Mouse (Mus musculus): ENCODE measurements around the gene Cdc26. TPM values are rescaled to one million over a fixed set of nuclear protein-coding genes. Genes with fewer than 3 reads are reported as not detected.

Cdc26 gene
- total RNA-seq (2021): 10 to 100 TPM; 40.2 to 45.3 TPM
- long read RNA-seq, experiment 1, transcript Cdc26-201 (4 exons, 819 nt): major isoform, 54 of 66 reads
- long read RNA-seq, experiment 1, partial matches to known transcripts: 0 of 66 reads
- long read RNA-seq, experiment 1, other reads (novel, unspliced or antisense): 9 of 66 reads
- long read RNA-seq, experiment 2, transcript Cdc26-202 (3 exons, 654 nt): minor isoform, 8 of 79 reads
- long read RNA-seq, experiment 2, transcript Cdc26-201 (4 exons, 819 nt): major isoform, 58 of 79 reads
- long read RNA-seq, experiment 2, partial matches to known transcripts: 1 of 79 reads
- long read RNA-seq, experiment 2, other reads (novel, unspliced or antisense): 12 of 79 reads

GRCm38 (mm10) chr4:62408601-62409282, at the start of gene Cdc26, which contains the start of gene Prpf4:
Gene Cdc26, minus strand, starts transcription at chr4:62408642.
Gene Prpf4, plus strand, starts transcription at chr4:62408797.
- DNase-seq: peak; percentile 95 to 96
- intact Hi-C loops (cut with DNase I): loop anchor here (5.0 kb wide), 1 partner anchor 66 kb away; no protein-coding TSS in a partner anchor

GRCm38 (mm10) chr4:62454995-62455394, 46.6 kb upstream of the Cdc26 start:
- intact Hi-C loops (cut with DNase I): loop anchor here (5.0 kb wide), 1 partner anchor 42 kb away; no protein-coding TSS in a partner anchor
- no peak for DNase-seq

DNA sequence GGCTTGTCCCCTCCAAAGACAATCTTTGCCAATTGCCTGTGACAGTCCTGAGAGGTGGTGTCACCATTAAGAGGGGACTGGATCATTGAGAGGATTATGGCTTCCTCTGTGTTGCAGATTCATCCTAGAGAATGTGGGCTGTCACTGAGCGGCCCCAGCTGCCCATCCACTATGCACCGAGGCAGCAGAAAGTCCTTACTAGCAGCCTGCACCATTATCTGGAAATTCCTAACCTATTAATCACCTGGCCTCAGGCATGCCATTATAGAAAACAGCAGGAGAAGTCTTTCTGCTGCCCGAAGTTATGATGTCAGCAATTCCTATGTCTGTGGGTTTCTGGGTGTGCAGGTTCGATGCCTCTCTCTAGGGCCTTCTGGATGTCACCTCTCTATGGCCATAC, 32.5 kb upstream of the Cdc26 start:
- intact Hi-C loops (cut with DNase I): no loop called here
- no peak for DNase-seq

DNA sequence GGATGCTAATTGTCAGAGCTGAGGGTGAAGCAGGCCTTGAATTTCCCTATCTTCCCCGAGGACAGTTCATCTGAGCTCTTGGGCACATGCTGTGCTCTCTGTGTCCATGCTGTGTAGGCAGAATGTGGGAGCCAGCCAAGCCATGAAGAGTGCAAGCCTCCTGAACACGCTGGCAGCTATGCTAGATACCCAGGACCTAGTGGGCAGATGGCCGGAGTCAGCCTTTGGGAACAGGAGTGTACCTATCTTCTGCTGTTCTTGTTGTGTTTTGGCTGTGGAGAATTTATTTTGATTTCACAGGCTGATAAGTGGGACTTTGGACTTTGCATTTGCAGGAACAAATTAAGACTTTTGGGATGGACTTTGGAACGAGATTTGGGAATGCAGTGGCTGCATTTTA, 32.1 kb upstream of the Cdc26 start:
- intact Hi-C loops (cut with DNase I): no loop called here
- DNase-seq: no peak

DNA sequence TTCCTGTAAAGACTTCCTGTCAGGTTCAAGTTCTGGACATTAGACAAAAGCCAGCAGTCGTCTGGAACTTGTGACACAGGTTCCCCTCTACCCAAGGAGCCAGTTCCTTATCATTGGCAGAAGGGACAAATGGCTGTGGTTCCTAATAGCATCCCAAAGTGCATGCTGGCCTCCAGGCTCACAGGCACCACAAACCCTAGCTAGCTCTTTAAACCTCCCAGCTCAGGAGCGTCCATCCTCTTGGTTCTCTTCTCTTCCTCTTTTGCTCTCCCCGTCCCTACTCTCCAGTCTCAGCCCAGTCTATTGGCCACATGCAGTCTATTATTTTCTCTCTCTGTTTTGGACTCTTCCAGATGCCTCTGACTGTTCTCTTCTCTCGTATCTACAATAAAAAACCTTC, 31.4 kb upstream of the Cdc26 start:
- intact Hi-C loops (cut with DNase I): no loop called here
- DNase-seq: no peak

GRCm38 (mm10) chr4:62437871-62438270, 29.4 kb upstream of the Cdc26 start:
- no peak for DNase-seq
- intact Hi-C loops (cut with DNase I): no loop called here

DNA sequence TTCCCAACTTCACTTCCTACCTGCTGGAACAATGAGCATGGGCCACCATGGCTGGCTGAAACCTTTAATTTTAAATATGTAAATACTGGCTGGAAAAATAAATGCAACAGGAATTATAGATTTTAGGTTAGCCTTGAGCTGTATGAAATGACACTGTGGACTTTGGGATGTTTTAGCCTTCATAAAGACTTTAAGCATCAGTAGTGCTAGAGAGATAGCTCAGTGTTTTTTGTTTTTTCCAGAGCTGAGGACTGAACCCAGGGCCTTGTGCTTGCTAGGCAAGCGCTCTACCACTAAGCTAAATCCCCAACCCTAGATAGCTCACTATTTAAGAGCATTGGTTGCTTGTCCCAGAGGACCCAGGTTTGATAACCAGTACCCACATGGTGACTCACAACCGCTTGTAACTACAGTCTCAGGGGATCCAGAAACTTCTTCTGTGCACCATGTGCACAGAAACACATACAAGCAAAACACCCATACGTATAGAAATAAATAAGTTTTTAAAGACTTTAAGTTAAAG, 28.9 kb upstream of the Cdc26 start:
- DNase-seq: no peak
- intact Hi-C loops (cut with DNase I): no loop called here

DNA sequence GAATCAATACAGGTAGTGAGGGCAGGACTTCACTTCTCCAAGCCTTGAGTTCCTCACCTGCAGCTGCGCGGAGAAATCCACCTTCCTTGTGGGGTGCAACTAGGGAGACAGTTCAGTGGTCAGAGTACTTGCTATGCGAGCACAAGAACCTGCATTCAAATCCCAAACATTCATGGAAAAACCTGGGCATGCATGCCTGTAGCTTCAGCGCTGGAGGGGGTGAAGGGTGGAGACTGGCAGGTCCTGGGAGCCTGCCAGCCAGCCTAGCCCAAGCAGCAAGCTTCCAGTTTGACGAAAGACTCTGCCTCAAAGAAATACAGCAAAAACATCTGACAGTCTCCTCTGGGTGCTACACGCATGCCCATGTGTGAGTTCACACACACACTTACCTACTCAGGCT, 26.6 kb upstream of the Cdc26 start, which contains the start of gene Rnf183:
Gene Rnf183 (minus strand): TSS at position 172 of the 400 bp plus-strand sequence.
- intact Hi-C loops (cut with DNase I): no loop called here
- no peak for DNase-seq

DNA sequence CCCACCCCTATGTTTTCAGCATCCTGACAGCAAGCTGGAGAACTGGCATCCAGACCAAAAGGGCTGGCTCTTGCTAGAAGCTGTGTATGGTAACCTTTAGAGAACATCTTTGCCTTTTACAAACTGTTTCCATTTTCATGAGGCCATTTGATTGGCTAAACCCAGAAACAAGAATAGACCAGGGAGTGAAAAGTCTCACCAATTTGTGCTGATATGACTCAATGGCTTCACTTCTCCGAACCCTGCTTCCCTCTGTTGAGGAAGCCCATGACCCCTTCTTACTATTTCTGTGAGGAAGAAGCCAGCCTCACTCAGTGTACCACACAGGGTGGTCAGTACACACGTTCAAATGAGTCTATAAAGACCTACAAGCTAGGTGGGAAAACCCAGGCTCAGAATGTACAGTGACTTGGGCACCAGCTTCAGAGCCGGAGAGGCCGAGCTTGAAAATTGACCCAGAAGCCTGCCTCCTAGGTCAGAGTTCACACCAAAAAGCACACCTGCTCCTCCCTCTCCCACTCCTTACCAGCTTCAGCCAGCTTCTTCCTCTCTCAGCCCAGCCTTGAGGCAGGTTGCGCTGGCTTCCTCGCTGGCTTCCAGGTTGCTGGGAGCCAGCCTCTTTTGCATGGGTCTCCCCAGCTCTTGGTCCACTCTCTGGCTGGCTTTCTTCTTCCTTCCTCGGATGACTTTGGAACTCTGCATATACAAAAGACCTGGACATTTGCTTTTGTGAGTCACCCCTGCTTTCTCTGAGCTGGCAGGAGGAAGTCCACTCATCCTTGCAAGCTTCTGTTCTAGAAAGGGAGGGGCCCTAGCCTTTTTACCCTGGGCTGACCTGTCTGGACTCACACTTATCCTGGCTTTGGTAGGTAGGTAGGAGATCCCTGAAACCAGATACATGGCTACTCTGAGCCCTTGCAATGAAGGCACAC, 25.8 kb upstream of the Cdc26 start:
- DNase-seq: no peak
- intact Hi-C loops (cut with DNase I): no loop called here

GRCm38 (mm10) chr4:62431522-62431921, 23.1 kb upstream of the Cdc26 start:
- DNase-seq: no peak
- intact Hi-C loops (cut with DNase I): no loop called here

GRCm38 (mm10) chr4:62430678-62431077, 22.2 kb upstream of the Cdc26 start:
- intact Hi-C loops (cut with DNase I): no loop called here
- DNase-seq: no peak

DNA sequence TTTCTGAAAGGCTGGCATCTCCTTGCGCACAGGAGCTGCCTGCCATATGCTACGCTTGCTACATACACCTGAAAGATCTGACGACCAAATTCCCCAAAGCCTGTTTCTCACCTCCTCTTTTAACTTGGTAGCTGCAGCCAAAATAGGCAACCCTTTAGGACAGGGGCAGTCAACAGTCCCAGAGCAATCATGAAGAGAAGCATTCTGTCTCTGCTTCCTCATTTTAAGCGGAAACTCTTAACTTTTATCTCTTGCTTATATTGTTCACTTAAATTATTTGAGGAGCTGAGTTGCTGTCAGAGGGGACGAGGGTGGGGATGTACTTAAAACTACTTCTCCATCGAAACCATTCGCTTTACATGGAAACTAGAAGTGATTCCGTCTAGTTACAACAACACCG, 21.2 kb upstream of the Cdc26 start:
- intact Hi-C loops (cut with DNase I): no loop called here
- DNase-seq: no peak

- intact Hi-C loops (cut with DNase I): no loop called here
- DNase-seq: no peak
Observed at GRCm38 (mm10) chr4:62427978-62428758, 19.7 kb upstream of the Cdc26 start.

GRCm38 (mm10) chr4:62425891-62426290, 17.4 kb upstream of the Cdc26 start:
- DNase-seq: no peak
- intact Hi-C loops (cut with DNase I): no loop called here

GRCm38 (mm10) chr4:62419091-62419490, 10.6 kb upstream of the Cdc26 start:
- intact Hi-C loops (cut with DNase I): no loop called here
- no peak for DNase-seq

GRCm38 (mm10) chr4:62418448-62418847, 10.0 kb upstream of the Cdc26 start:
- DNase-seq: no peak
- intact Hi-C loops (cut with DNase I): no loop called here

- intact Hi-C loops (cut with DNase I): loop anchor here (5.0 kb wide), 1 partner anchor 96 kb away; no protein-coding TSS in a partner anchor
- DNase-seq: no peak
Observed at GRCm38 (mm10) chr4:62411606-62412005, 3.2 kb upstream of the Cdc26 start.

DNA sequence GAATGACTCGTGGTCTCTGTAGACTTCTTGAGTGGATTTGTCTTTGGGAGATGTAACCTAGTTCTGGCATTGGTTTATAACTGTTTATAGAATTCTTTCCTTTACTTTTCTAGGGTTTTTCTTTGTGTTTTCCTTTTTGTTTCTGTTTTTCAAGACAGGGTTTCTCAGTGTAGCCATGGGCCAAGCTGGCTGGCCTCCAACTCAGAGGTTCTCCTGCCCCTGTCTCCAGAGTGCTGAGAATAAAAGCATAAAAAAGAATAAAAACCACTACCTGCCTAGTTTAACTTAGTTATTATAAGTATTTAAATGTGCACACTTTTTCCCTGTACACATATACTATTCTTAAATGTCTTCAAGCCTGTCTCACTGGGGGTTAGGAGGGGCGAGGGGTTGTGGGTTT, 1.9 kb upstream of the Cdc26 start:
- intact Hi-C loops (cut with DNase I): loop anchor here (5.0 kb wide), 1 partner anchor 97 kb away; no protein-coding TSS in a partner anchor
- no peak for DNase-seq

DNA sequence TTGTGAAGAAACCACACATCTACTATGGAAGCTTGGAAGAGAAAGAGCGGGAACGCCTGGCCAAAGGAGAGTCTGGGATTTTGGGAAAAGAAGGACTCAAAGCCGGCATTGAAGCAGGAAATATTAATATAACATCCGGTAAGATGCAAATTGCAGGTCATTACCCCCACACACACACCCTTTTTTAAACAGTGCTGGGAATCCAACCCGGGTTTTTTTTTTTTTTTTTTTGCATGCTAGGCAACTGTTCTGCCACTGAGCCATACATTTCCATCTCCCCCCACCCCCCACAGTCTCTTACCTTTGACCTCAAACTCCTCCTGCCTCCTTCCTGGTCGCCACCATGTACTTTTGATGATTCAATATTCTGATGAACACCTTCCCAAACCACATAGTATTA, 1.2 kb upstream of the Cdc26 start:
- intact Hi-C loops (cut with DNase I): loop anchor here (5.0 kb wide), 2 partner anchors 67 to 98 kb away; no protein-coding TSS in a partner anchor
- no peak for DNase-seq
